Comparison of ENCODE assay signal across 8 mouse cellular contexts in the genomic region with DNA sequence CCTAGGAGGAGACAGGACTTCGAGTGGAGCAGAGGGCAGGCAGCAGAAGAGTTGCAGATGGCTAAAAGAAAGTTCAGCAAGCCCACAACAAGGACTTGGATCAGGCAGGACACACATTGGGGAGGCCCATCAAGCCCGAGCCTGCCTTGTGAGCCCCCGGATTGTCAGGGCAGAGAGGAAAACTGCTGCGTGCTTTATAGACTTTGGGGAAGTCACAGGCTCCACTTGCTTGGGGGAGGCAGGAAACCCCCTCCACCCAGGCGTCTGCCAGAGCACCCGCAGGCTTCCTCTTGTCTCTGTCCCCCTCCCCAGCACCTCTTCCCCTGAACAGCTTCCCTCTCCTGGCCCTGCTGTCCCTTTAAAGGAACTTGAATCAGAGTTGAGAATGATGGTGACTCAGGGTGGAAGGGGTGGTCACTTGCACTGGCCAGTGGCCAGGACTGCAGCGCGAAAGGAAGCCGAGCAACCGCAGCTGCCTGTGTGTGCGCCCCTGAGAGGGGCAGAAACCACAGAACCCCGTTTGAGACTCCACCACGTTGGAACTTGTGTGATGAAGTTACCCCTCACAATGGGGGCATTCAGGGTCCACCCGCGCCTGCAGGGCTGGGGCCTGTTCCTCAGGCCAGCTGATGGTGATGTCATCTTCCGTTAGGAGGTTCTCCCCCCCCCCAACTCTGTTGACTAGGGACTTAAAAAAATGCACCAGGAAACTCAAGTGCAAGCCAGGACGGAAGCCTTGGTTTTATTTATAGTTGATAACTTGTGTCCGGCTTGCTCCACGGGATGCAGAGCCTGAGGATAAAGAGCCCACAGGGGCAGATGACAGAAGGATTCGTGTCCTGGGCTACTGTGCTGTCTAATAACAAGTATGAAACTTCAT.
DNase-seq lines count a peak whose midpoint lies in the region; TF ChIP-seq lines count a peak whose summit lies in the region.

No protein-coding gene starts in this region.

- TF ChIP-seq CTCF in bone marrow macrophage, adult 2 months (IDR thresholded peaks at IDR 0.05; ENCODE audit: low read depth, low read length), result no peak

- no peaks in the 10 kb centered on the region for H3K36me3 ChIP-seq in macrophage (ENCODE audit: inconsistent target)

- no peaks in the 10 kb centered on the region for H3K79me2 ChIP-seq in macrophage (ENCODE audit: inconsistent target)

- no peak for TF ChIP-seq POLR2A in bone marrow macrophage, adult 2 months (IDR thresholded peaks at IDR 0.05; ENCODE audit: borderline replicate concordance, low read depth, low read length)

- H3K4me3 ChIP-seq in bone marrow macrophage, adult 2 months (ENCODE audit: insufficient read depth, low read length), result peak overlapping the region; percentile 56
- peak overlapping the region; percentile 22 for H3K4me3 ChIP-seq in macrophage (ENCODE audit: inconsistent target)

- peak; percentile 19 to 26 for DNase-seq in CD8-positive naive resting alpha-beta T cell, adult 2 months (ENCODE audit: low read depth in 2 of 2, low spot score in 2 of 2)
- DNase-seq in gastrocnemius, postnatal 25 days, result peak; percentile 75
- DNase-seq in induced T-regulatory cell, adult 2 months (ENCODE audit: low read depth), result peak; percentile 45
- DNase-seq in left cerebral cortex, postnatal 10 days (ENCODE audit: extremely low spot score in 1 of 2, low spot score in 2 of 2), result peak; percentile 67 to 90
- DNase-seq in right cerebral cortex, postnatal 4 days, result peak; percentile 48
- DNase-seq in yolk sac, embryonic 10.5 days (ENCODE audit: low spot score), result peak; percentile 22

- under 1% methylated on average over 20 of the region's 20 CpGs for WGBS in macrophage (ENCODE audit: missing documents)

- intact Hi-C loops in left cerebral cortex, postnatal 10 days (cut with DNase I), result no loop called here

- H3K27ac ChIP-seq in bone marrow macrophage, adult 2 months (ENCODE audit: insufficient read depth, low read depth, low read length), result peak overlapping the region; percentile 93
- peak overlapping the region; percentile 100 for H3K27ac ChIP-seq in macrophage

- H3K4me1 ChIP-seq in bone marrow macrophage, adult 2 months (ENCODE audit: control insufficient read depth, insufficient read depth, low read length), result peaks cover 68% of the 10 kb centered on the region

Comparison
In these comparisons a context has a peak if more than half of its experiments do, and no peak if none do; other contexts are left out.
1. Peak in every context shown above with its lines: DNase-seq, H3K4me3 ChIP-seq and H3K27ac ChIP-seq.
2. DNase-seq: peak in every context shown above with its lines; median percentile 78 in left cerebral cortex, postnatal 10 days; 75 in gastrocnemius, postnatal 25 days; 48 in right cerebral cortex, postnatal 4 days; 45 in induced T-regulatory cell, adult 2 months; 22 in CD8-positive naive resting alpha-beta T cell, adult 2 months; 22 in yolk sac, embryonic 10.5 days.